Comparison of ENCODE assay signal across 27 mouse cellular contexts in the genomic region with DNA sequence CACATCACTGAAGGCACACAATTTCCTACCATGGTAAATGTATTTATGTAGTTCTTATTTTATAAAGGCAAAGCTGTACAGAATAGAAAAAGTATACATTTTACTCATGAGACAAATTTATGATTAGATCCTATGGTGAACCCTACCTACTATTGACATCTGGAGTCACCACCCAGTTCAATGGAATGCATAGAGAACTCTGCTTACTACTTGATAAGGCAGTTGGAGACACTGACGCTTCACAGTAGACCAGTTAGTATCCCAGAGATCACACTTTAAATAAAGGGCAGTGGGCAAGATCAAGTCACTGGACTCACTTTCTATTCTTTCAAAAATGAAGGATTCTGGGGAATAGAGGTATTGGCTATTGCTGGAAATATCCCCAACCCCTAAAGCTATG. TPM values are rescaled to one million over a fixed set of nuclear protein-coding genes. Genes with fewer than 3 reads are reported as not detected.
"Had no signal": no experiment of that assay in that cellular context is flagged by ENCODE, and none has a peak within 500 bp of the region (broad histone marks: within the 10 kb centered on the region; RNA-seq: fewer than 3 reads in every experiment).

No protein-coding gene starts in this region.

- H3K4me2 ChIP-seq: heart, embryonic 12.5 days; hindbrain, embryonic 12.5 days; hindbrain, embryonic 14.5 days; intestine, embryonic 15.5 days; limb, embryonic 13.5 days; limb, embryonic 15.5 days had no signal

- DNase-seq: gastrocnemius, adult 2 months; gastrocnemius, postnatal 10 days; gastrocnemius, postnatal 25 days; heart, adult 18-20 months; heart, postnatal 10 days; heart, postnatal 4 days; kidney, adult 18-20 months; kidney, adult 8-10 months; kidney, postnatal 10 days; kidney, postnatal 25 days; kidney, postnatal 4 days; left cerebral cortex, postnatal 4 days had no signal

- H3K9me3 ChIP-seq: heart, embryonic 10.5 days; heart, embryonic 12.5 days; hindbrain, embryonic 10.5 days; hindbrain, embryonic 12.5 days; intestine, embryonic 15.5 days; limb, embryonic 13.5 days; limb, embryonic 15.5 days had no signal

- H3K4me1 ChIP-seq: hindbrain, embryonic 10.5 days; intestine, embryonic 15.5 days had no signal

- H3K27ac ChIP-seq: gastrocnemius, adult 2 months; heart, embryonic 10.5 days; hindbrain, embryonic 10.5 days; hindbrain, embryonic 12.5 days; hindbrain, embryonic 14.5 days; intestine, embryonic 15.5 days; layer of hippocampus, adult 2 months; left cerebral cortex, adult 2 months; limb, embryonic 13.5 days; limb, embryonic 15.5 days; liver, embryonic 14.5 days had no signal

- H3K27me3 ChIP-seq: heart, embryonic 12.5 days; hindbrain, embryonic 12.5 days; intestine, embryonic 15.5 days; limb, embryonic 13.5 days; limb, embryonic 15.5 days had no signal

- ATAC-seq: hindbrain, embryonic 16.5 days; inflammation-experienced regulatory T-cells, adult 6 months; intestine, embryonic 15.5 days; intestine, postnatal 0 days had no signal

- H3K9ac ChIP-seq: heart, embryonic 12.5 days; hindbrain, embryonic 12.5 days; hindbrain, embryonic 14.5 days; intestine, embryonic 15.5 days; limb, embryonic 13.5 days; limb, embryonic 15.5 days; liver, embryonic 14.5 days had no signal

- H3K4me3 ChIP-seq: gastrocnemius, adult 2 months; heart, embryonic 10.5 days; heart, embryonic 12.5 days; hindbrain, embryonic 10.5 days; hindbrain, embryonic 12.5 days; intestine, embryonic 15.5 days; layer of hippocampus, adult 2 months; left cerebral cortex, adult 2 months; limb, embryonic 13.5 days; limb, embryonic 15.5 days had no signal

RNA-seq across cellular contexts. Expression of gene Lyve1, which starts 49.1 kb away (rescaled TPM):
- total RNA-seq: granulocyte monocyte progenitor cell, adult 5-6 weeks had no signal
- polyA plus RNA-seq: inflammation-experienced regulatory T-cells, adult 6 months had no signal
